Mouse (Mus musculus) ES-E14 (cell line): Measurements from ENCODE around the gene Fbln2.

Source experiments
- CHD2 ChIP-seq: IDR thresholded peaks from 2 replicates; pipeline ENCODE4 v1.6.1; 2014; ENCODE audit warnings: mild to moderate bottlenecking, low read depth, low read length, inconsistent platforms
- HCFC1 ChIP-seq: IDR thresholded peaks from 2 replicates; pipeline ENCODE4 v1.6.1; 2012; ENCODE audit warnings: low read length, inconsistent platforms, borderline replicate concordance; ENCODE audit not compliant: insufficient read depth
- ZC3H11A ChIP-seq: IDR thresholded peaks from 2 replicates; pipeline ENCODE4 v1.6.1; 2012; ENCODE audit warnings: low read depth, mild to moderate bottlenecking, inconsistent platforms, low read length, borderline replicate concordance
- ZNF384 ChIP-seq: IDR thresholded peaks from 2 replicates; pipeline ENCODE4 v1.6.1; 2012; ENCODE audit warnings: low read depth, low read length, inconsistent platforms

DNA sequence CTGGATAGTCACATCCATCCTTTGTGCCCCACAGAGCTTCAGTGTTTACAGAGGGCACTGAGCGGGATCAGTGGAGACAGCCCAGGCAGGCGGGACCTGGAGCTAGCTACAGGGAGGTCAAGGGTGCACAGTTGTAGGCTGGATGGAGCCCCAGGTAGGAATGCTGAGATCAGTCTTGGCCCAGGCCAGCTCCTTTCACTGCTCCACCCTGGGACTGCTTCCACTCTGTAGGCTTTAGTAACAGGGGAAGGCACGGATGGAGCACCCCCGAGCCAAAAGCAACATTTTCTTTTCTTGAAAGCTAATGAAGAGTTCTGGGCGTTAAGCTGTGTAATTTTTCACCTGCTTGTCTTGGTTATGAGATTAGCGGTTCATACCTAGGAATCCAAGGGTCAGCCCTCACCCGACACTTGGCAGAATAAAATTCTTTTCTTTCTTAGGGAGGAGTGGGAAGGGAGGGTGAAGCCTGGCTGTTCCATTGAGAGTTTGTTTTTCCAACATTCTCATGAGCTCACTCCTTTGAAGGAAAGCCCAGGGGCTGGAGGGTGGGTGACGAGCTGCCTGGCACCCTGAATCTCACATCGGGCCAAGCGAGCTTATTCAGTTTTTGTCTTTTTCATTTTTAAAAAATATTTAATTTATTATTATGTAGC is 10.6 kb downstream of the Fbln2 start:
- TF ChIP-seq CHD2 (no peak), HCFC1 (no peak), ZNF384 (no peak), ZC3H11A (no peak)
